Mouse (Mus musculus): ENCODE measurements around the gene Kcnn1.

DNA sequence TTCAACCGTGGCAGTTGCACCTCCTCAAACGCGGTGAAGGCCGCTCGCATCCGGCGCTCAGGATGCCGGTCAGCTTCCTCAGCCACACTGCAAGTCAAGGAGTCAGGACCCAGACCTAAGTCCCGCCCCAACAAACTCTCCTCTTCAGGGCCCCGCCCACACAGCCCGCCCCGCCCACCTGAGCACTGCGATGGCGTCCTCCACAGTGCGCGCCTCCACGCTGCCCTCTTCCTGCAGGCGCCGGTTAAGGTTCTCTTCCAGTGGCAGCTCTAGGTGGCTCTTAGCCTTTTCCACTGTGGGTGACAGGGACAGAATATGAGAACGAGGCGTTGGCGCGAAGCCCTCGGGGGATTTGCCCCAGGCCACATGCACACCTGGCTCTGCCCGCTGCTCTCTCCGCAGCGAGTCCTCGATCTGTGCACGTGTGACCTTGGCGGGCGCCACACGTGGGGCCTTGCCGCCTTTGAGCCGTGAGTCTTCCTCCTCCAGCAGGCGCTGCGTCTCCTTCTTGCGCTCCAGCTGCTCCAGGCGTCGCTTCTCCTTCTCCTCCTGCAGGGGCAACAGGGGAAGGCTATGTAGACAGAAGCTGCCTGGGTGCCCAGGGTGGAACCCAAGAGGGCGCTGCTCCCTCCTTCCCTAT, 5.6 kb upstream of the Kcnn1 start:
- TF ChIP-seq CTCF (IDR thresholded peaks at IDR 0.05; ENCODE audit: extremely low read depth, insufficient read length, insufficient replicate concordance, low read depth, low read length) (no peak), POLR2A (IDR thresholded peaks at IDR 0.05; ENCODE audit: low read depth, low read length) (no peak)

All from small intestine, adult 2 months (tissue).